Mouse (Mus musculus): ENCODE measurements around the gene Ccl11. TPM values are rescaled to one million over a fixed set of nuclear protein-coding genes. Genes with fewer than 3 reads are reported as not detected.

Ccl11 gene
- polyA plus RNA-seq, 1 experiment from 2014 or later = 66.6 TPM

DNA sequence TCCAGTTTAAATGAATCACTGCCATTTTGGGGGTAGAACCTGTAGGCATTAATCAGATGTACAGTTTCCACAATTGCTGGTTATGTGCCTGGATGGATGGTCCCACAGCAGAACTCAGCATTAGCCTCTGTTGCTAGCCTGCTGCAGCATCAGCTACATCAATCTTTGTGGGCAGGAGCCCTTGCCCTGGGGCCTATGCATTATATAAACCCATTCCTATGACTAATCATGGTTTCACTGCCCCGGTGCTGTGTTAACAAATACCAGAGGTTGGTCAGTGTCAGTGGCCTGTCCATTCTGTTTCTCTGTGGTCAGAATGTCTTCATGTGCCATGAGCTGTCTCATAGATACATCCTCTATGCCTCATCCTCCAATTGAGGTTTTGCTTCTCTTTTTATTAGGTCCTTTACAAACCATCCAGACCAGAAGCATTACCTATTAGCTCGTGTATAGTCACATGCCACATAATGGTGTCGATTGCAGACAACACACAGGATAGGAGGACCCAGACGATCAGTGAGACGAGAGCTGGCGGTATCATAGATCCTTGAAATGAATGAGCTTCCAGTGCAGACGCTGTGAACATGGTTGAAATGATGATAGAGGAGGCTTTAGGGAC lies 9.4 kb downstream of the Ccl11 start:
- TF ChIP-seq CTCF (IDR thresholded peaks at IDR 0.05; ENCODE audit: low read depth) = no peak
- no peak overlapping the region for H3K4me2 ChIP-seq (replicated peaks; ENCODE audit: low read depth)
- no peaks in the 10 kb centered on the region for H3K9me3 ChIP-seq (ENCODE audit: control insufficient read depth)
- H3K4me1 ChIP-seq (replicated peaks; ENCODE audit: control insufficient read depth, insufficient read depth, low read length) = no peaks in the 10 kb centered on the region
- H3K27me3 ChIP-seq (replicated peaks; ENCODE audit: control insufficient read depth, insufficient read depth, low read length) = no peaks in the 10 kb centered on the region
- no peaks in the 10 kb centered on the region for H3K36me3 ChIP-seq (ENCODE audit: control insufficient read depth, insufficient read depth)
- no peak overlapping the region for H3K4me3 ChIP-seq (ENCODE audit: low read depth, low read length)
- 82% methylated on average over 7 of the region's 7 CpGs for WGBS
- ATAC-seq = no peak
- H3K27ac ChIP-seq (ENCODE audit: low read depth, low read length) = no peak overlapping the region
- no peak overlapping the region for H3K9ac ChIP-seq (ENCODE audit: low read depth, low read length)

DNA sequence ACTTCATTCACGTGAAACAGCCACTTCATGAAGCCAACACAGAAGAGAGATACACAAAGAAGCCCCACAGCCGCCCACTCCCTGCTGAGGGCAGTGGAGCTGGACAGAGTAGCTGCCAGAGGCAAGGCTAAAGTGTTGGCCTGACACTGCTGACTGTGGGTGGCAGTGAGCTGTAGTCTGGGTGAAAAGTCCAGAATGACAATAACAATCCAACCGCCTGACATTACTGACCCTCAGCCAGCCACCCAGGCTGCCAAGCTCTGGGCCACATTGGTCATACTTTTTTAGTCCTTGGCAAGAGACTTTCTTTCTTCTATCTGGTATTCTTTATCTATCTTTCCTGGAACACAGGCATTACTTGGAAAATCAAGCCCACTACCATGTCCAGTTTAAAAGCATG lies 13.5 kb downstream of the Ccl11 start:
- Histone ChIP-seq H3K27me3 (replicated peaks; ENCODE audit: control insufficient read depth, insufficient read depth, low read length) (no peaks in the 10 kb centered on the region), H3K27ac (ENCODE audit: low read depth, low read length) (no peak overlapping the region), H3K9ac (ENCODE audit: low read depth, low read length) (no peak overlapping the region), H3K4me2 (replicated peaks; ENCODE audit: low read depth) (no peak overlapping the region), H3K9me3 (ENCODE audit: control insufficient read depth) (no peaks in the 10 kb centered on the region), H3K36me3 (ENCODE audit: control insufficient read depth, insufficient read depth) (no peaks in the 10 kb centered on the region), H3K4me1 (replicated peaks; ENCODE audit: control insufficient read depth, insufficient read depth, low read length) (no peaks in the 10 kb centered on the region), H3K4me3 (ENCODE audit: low read depth, low read length) (no peak overlapping the region)
- no peak for ATAC-seq
- 80% methylated on average over 3 of the region's 3 CpGs for WGBS
- no peak for TF ChIP-seq CTCF (IDR thresholded peaks at IDR 0.05; ENCODE audit: low read depth)

DNA sequence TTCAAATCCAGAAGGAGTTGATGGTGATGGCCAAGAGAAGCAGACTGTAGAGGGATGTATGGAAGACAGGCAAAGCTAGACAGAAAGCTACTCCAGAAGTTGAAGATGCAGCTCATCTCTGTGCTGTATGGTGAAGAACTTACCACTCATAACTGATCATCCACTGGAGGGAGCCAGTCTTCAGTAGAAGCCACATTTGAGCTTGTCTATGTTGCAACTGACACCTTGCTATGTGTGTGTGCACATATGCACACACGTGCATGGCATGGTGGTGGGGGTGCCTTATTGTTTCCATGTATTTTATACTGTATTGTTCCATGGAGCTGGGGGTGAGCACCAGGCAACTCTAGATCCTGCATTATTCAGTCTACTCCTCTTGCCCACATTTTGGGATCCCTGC lies 14.8 kb downstream of the Ccl11 start:
- H3K27ac ChIP-seq (ENCODE audit: low read depth, low read length) = no peak overlapping the region
- H3K27me3 ChIP-seq (replicated peaks; ENCODE audit: control insufficient read depth, insufficient read depth, low read length) = no peaks in the 10 kb centered on the region
- no peak for ATAC-seq
- H3K9ac ChIP-seq (ENCODE audit: low read depth, low read length) = no peak overlapping the region
- 73% methylated on average over 1 of the region's 1 CpGs for WGBS
- no peak overlapping the region for H3K4me3 ChIP-seq (ENCODE audit: low read depth, low read length)
- no peak overlapping the region for H3K4me2 ChIP-seq (replicated peaks; ENCODE audit: low read depth)
- peak; percentile 47 for TF ChIP-seq CTCF (IDR thresholded peaks at IDR 0.05; ENCODE audit: low read depth)
- H3K4me1 ChIP-seq (replicated peaks; ENCODE audit: control insufficient read depth, insufficient read depth, low read length) = no peaks in the 10 kb centered on the region
- H3K36me3 ChIP-seq (ENCODE audit: control insufficient read depth, insufficient read depth) = no peaks in the 10 kb centered on the region
- H3K9me3 ChIP-seq (ENCODE audit: control insufficient read depth) = no peaks in the 10 kb centered on the region

DNA sequence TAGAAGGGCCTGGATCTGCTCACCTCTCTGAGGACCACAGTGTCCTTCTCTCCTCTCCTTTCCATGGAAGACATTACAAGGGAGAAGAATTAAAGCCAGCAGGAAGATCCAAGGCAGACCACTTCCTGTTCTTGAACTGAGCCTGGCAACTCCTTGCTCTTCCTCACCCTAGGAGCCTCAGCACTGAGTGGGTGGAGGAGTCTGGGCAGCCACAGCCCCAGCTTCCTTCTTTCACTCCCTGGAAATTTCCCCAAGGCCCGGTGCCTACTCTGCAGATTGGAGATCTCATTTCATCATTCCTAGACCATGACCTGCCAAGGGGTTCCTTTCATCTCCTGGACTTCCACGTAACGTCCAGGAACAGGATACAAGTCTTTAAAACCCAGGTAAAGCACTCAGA lies 15.4 kb downstream of the Ccl11 start:
- no peak for ATAC-seq
- H3K4me1 ChIP-seq (replicated peaks; ENCODE audit: control insufficient read depth, insufficient read depth, low read length) = no peaks in the 10 kb centered on the region
- H3K9ac ChIP-seq (ENCODE audit: low read depth, low read length) = no peak overlapping the region
- no peak overlapping the region for H3K4me2 ChIP-seq (replicated peaks; ENCODE audit: low read depth)
- H3K27ac ChIP-seq (ENCODE audit: low read depth, low read length) = no peak overlapping the region
- no peaks in the 10 kb centered on the region for H3K27me3 ChIP-seq (replicated peaks; ENCODE audit: control insufficient read depth, insufficient read depth, low read length)
- 78% methylated on average over 3 of the region's 3 CpGs for WGBS
- H3K36me3 ChIP-seq (ENCODE audit: control insufficient read depth, insufficient read depth) = no peaks in the 10 kb centered on the region
- H3K4me3 ChIP-seq (ENCODE audit: low read depth, low read length) = no peak overlapping the region
- TF ChIP-seq CTCF (IDR thresholded peaks at IDR 0.05; ENCODE audit: low read depth) = no peak
- no peaks in the 10 kb centered on the region for H3K9me3 ChIP-seq (ENCODE audit: control insufficient read depth)

DNA sequence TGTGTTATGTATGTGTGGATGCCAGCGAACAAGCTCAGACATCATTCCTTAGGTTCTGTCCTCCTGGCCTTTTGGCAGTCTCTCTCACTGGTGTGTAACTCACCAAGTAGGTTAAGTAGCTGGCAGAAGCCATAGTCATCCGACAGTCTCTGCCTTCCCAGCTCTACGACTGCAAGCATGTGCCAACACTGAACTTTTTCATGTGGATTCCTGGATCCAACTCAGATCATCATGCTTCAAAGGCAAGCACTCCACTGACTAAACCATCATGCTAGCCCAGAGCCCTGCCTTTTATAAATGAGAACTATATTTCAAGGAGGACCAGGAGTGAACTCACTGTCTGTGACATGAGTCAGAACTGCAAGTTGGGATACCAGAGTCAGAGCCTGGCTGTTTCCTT lies 16.1 kb downstream of the Ccl11 start:
- no peak overlapping the region for H3K27ac ChIP-seq (ENCODE audit: low read depth, low read length)
- 80% methylated on average over 3 of the region's 3 CpGs for WGBS
- no peak overlapping the region for H3K9ac ChIP-seq (ENCODE audit: low read depth, low read length)
- ATAC-seq = no peak
- H3K4me1 ChIP-seq (replicated peaks; ENCODE audit: control insufficient read depth, insufficient read depth, low read length) = no peaks in the 10 kb centered on the region
- no peaks in the 10 kb centered on the region for H3K9me3 ChIP-seq (ENCODE audit: control insufficient read depth)
- no peak for TF ChIP-seq CTCF (IDR thresholded peaks at IDR 0.05; ENCODE audit: low read depth)
- H3K36me3 ChIP-seq (ENCODE audit: control insufficient read depth, insufficient read depth) = no peaks in the 10 kb centered on the region
- no peak overlapping the region for H3K4me3 ChIP-seq (ENCODE audit: low read depth, low read length)
- H3K4me2 ChIP-seq (replicated peaks; ENCODE audit: low read depth) = no peak overlapping the region
- H3K27me3 ChIP-seq (replicated peaks; ENCODE audit: control insufficient read depth, insufficient read depth, low read length) = no peaks in the 10 kb centered on the region

DNA sequence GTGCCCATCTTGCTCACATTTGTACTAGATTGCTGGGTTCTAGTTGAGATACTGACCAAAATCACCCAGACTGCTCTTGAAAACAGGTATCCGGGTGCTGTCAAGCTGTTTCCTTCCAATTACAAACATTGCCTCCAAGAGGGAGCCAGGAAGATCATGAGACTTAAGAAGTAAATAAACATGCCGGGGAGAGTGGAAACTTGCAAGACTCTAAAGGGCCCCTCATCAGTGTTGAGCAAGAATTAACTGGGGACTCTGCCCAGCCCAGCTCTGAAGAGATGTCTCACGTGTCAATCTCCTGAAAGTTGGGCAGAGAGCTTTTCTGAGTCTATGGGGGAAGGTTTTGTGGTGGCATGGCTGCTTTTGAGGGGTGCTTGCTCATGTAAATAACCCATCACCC lies 19.4 kb downstream of the Ccl11 start:
- 46% methylated on average over 3 of the region's 3 CpGs for WGBS
- Histone ChIP-seq H3K27ac (ENCODE audit: low read depth, low read length) (no peak overlapping the region), H3K4me3 (ENCODE audit: low read depth, low read length) (no peak overlapping the region), H3K4me2 (replicated peaks; ENCODE audit: low read depth) (no peak overlapping the region), H3K36me3 (ENCODE audit: control insufficient read depth, insufficient read depth) (no peaks in the 10 kb centered on the region), H3K9me3 (ENCODE audit: control insufficient read depth) (no peaks in the 10 kb centered on the region), H3K27me3 (replicated peaks; ENCODE audit: control insufficient read depth, insufficient read depth, low read length) (no peaks in the 10 kb centered on the region), H3K4me1 (replicated peaks; ENCODE audit: control insufficient read depth, insufficient read depth, low read length) (no peaks in the 10 kb centered on the region), H3K9ac (ENCODE audit: low read depth, low read length) (no peak overlapping the region)
- TF ChIP-seq CTCF (IDR thresholded peaks at IDR 0.05; ENCODE audit: low read depth) = no peak
- no peak for ATAC-seq
